1 mouse cellular context compared by ENCODE assay signal in the genomic region with DNA sequence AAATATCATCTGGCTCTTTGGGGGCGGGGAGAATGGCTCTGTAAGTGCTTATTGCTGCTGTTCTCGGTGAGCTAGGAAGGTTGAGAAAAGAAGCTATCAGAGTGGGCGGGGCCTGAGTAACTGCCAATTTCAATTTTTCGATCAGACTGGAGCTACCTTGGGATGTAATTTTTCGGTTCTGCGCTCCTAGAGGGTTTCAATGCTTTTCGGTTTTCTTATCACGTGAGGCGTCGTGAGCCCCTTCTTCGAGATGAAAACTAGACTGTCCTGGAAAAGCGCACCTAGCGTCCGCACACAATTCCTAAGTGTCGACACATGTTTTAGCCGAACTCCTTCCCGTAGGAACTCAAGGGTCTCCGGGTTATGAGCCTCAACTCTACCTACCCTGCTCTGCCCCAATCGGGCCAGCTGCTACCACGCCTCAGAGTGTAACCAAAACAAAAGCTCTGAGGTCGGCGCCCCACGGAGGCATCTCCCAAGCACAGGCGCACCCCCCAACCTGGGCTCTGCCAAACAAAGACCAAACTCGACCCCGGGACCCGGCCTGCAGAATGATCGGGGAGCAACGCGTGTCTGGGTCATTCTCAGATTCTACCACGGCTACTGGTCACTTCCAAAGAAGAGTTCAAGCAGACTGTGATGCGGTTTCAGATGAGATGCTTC.
TF ChIP-seq lines count a peak whose summit lies in the region.

No protein-coding gene starts in this region.

TF ChIP-seq in CH12.LX, 34 proteins besides CTCF, POLR2A, EP300 and RAD21 (continued from another document):
- no peak for TF ChIP-seq MAFK (IDR thresholded peaks at IDR 0.05; ENCODE audit: insufficient replicate concordance, low read length)
- TF ChIP-seq ZNF384 (IDR thresholded peaks at IDR 0.05; ENCODE audit: low read depth, low read length), result no peak
- no peak for TF ChIP-seq SMC3 (IDR thresholded peaks at IDR 0.05; ENCODE audit: low read depth, low read length)
- TF ChIP-seq MAZ (IDR thresholded peaks at IDR 0.05; ENCODE audit: low read depth, low read length), result no peak
- no peak for TF ChIP-seq HCFC1 (IDR thresholded peaks at IDR 0.05; ENCODE audit: low read depth, low read length)
- no peak for TF ChIP-seq KAT2A (IDR thresholded peaks at IDR 0.05; ENCODE audit: insufficient replicate concordance, low read length)
- no peak for TF ChIP-seq ZC3H11A (IDR thresholded peaks at IDR 0.05; ENCODE audit: low read depth, low read length)
- TF ChIP-seq MAX (IDR thresholded peaks at IDR 0.05; ENCODE audit: low read length), result peak; percentile 73; the same call in 1 of the 2 replicates
- TF ChIP-seq POLR2AphosphoS2 (IDR thresholded peaks at IDR 0.05; ENCODE audit: low read depth, low read length), result no peak
- TF ChIP-seq NELFE (IDR thresholded peaks at IDR 0.05; ENCODE audit: low read depth, low read length), result peak; percentile 19; the same call in 1 of the 2 replicates
- TF ChIP-seq BHLHE40 (IDR thresholded peaks at IDR 0.05; ENCODE audit: low read depth, low read length), result peak; percentile 86
- 0 out of 2 replicates have a peak, but pooled peaks have one; percentile 45 for TF ChIP-seq CHD1 (IDR thresholded peaks at IDR 0.05; ENCODE audit: low read depth, low read length)
- TF ChIP-seq MXI1 (IDR thresholded peaks at IDR 0.05; ENCODE audit: low read depth, low read length), result peak; percentile 58; the same call in 1 of the 2 replicates
- no peak for TF ChIP-seq TCF12 (IDR thresholded peaks at IDR 0.05; ENCODE audit: low read depth, low read length)
- TF ChIP-seq PAX5 (IDR thresholded peaks at IDR 0.05; ENCODE audit: low read length), result no peak
